Mouse (Mus musculus) lung, postnatal 36 days (tissue): ENCODE results near the gene Lyzl4.
A peak's percentile ranks its signal among the peaks of the same experiment; 100 is the strongest.

ENCODE experiments used
- DNase-seq: peaks from one replicate; pipeline ENCODE4 v3.0.0; 2022; ENCODE audit warnings: mixed read lengths

The Lyzl4 gene

GRCm38 (mm10) chr9:121644855-121645254, 3.0 kb upstream of the Lyzl4 start:
- peak; percentile 16 for DNase-seq

GRCm38 (mm10) chr9:121642401-121643181, 695 bp upstream of the Lyzl4 start, which contains the start of gene Vipr1:
TSS of gene Vipr1 (plus strand) at chr9:121642716.
- peak; percentile 83 for DNase-seq

- peak; percentile 41 for DNase-seq
These were observed 521 bp downstream of the Lyzl4 start for GRCm38 (mm10) chr9:121641235-121641915.

DNA sequence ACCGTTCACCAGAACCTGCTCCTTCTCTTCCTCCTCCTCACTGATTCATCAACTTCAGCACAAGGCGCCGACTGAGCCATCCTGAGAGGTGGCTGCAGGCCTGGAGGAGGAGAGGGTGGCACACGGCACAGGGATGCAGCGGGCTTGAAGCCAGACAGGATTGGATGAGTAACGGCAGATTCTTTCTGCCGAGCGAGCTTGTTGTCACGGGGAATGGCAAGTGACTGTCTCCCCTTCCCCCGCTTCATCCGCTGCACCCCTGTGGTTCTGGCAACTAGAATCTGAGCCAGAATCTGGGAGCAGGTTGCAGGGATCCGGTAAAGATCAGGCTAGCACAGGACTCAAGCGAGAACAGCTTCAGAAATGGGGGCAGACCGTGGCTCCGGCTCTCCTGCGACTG, 2.1 kb downstream of the Lyzl4 start:
- no peak for DNase-seq

DNA sequence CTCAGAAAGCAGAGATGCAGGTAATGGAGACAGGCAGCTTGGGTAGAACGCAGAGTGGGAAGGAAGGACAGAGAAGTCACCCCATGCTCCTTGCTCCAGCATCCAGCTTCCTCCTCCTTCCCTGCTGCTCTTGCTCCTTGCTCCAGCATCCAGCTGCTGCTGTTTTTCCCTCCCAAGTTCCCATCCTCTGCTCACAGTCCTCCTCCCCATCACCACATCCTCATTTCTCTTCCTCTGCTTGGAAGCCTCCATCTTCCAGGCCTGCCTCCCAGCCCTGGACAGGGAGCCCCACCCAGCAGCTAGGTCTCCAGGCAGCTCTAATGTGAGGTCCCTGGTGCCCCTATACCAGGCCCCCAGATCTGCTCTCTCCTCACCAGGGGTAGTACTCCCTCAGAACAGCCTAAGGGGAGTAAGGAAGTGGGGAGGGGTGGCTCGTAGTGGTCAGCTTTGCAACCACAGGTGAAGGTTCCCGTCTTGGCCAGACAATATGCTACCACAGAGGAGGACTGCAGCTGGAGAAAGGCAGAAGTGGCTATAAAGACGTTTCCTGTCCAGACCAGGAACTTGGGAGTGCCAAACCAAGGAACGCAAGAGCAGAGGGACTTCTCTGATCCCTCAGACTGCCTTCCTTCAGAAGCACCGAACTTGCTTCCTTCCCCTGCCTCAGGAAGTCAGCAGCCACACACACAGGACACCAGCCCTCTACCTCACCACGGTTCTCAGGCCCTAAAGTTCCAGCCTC, 5.9 kb downstream of the Lyzl4 start:
- peak; percentile 39 for DNase-seq

GRCm38 (mm10) chr9:121633306-121633705, 8.6 kb downstream of the Lyzl4 start:
- peak; percentile 56 for DNase-seq

GRCm38 (mm10) chr9:121632891-121633290, 9.0 kb downstream of the Lyzl4 start:
- no peak for DNase-seq

GRCm38 (mm10) chr9:121631946-121632345, 9.9 kb downstream of the Lyzl4 start:
- peak; percentile 71 for DNase-seq

GRCm38 (mm10) chr9:121630627-121631026, 11.3 kb downstream of the Lyzl4 start:
- DNase-seq = no peak

- DNase-seq = no peak
These were observed 17.0 kb downstream of the Lyzl4 start for GRCm38 (mm10) chr9:121624920-121625319.

- no peak for DNase-seq
These were observed 18.7 kb downstream of the Lyzl4 start for GRCm38 (mm10) chr9:121623235-121623634.

DNA sequence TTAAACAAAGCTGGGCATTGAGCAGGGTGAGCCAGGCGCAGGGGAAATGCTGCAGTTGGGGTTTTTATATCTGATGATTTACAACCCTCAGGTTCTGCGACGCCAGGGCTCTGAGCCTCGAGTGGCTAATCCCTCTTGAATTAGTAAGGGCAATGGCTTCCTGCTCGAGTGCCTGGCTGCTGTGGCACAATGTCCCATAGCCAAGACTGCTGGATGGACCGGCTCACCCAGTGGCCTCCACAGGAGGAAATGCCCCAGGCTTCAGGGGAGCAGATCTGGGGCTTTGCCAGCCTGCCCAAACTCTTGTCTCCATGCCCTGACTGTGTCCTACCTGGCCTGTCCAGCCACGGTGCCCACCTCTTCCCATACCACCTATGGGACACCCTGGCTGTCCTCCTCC, 22.5 kb downstream of the Lyzl4 start:
- peak; percentile 29 for DNase-seq

DNA sequence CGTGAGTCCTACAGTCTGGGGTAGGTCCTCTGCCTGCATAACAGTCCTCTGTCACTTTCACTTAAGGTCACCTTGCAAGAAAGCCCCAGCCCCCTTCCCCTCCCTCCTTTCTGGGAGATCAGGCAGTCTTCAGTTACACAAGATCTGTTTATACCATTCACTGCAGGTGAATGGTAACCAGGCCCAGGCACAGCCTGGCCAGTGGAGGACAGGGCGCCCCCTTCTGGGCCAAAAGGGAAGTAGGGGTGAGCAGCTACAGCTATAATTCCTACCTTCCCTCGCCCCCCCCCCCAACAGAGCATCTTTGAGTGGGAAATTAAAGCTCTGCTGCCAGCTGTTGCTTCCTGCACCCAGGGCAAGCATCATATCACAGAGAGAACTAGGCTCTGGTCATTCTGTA, 25.4 kb downstream of the Lyzl4 start:
- peak; percentile 42 for DNase-seq

DNA sequence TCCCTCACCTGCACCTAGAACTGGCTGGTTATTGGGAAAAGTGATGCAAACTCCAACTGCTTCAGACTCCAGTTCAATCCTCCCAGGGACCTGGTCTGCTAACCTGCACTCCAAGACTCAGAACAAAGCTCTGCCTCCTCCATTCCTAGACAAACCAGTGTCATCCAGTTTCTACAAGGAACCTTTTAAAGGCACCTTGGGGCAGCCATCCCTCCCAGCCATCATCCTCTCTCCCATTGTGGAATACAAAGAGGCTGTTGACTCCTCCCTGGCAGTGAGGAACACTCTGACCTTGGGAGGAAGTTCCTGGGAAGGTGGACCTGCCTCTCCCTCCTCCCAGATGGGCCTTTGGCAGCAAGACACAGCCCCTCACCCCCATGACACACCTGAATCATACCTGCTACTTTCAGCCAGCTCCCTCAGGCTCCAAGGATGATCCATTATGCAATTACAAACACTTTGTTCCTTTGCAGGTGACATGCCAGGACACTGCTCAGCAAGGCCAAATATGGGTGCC, 27.6 kb downstream of the Lyzl4 start:
- no peak for DNase-seq

- no peak for DNase-seq
These were observed 28.7 kb downstream of the Lyzl4 start for GRCm38 (mm10) chr9:121613192-121613591.

DNA sequence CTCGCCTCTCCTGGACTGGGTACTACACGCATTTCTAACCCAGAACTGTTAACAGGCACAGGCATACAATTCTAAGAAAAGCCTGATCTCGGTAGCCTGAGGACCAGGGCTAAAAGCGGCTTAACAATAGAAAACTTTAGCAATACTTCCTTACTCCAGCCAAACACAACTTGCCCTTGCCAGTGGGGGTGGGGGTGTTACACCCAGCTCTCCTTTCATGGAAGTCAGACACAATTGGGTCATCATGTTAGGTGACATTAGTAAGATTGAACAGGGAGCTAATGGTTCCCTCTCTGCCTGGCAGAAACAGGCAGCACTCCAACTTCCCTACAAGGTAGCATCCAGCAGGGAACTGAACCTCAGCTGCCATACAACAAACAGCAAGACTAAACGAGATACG, 32.5 kb downstream of the Lyzl4 start:
- DNase-seq = no peak

GRCm38 (mm10) chr9:121606498-121607096, 35.3 kb downstream of the Lyzl4 start:
- no peak for DNase-seq

DNA sequence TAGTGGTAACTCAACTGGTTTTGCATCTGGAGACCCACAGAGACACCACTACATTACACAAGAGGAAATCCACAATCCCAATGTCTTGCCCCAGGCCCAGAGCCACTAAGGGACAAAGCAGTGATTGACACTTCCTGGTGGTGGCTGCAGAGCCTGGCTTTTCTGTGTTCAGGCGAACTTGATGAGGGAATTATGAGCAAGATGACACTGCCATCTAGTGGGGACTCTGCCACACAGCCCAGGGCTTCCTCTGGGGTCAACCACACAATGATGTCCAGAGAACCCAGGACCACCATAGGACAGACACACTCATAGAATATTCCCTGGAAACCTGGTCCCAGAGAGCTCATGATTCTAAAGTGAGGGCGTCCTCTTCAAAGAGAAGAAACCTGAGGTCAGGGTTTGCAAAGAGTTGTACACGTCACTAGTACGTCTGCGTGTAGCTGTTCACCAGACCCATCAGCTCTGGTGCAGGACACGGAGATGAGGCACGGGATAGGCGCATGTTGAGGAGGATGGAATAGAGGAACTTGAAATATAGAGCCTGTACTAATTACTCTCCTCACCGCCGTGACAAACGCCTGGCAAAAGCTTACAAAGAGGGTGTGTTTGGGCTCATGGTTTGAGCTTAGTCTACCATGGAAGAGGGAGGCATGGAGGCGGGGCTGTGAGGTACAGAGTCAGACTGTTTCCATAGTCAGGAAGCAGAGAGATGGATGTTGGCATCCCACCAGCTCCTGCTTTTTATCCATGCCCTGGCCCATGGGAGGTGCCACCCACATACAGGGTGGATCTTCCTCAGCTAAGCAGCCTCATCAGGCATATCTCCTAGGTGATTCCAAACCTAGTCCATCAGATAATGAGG, 36.2 kb downstream of the Lyzl4 start:
- peak; percentile 86 for DNase-seq

DNA sequence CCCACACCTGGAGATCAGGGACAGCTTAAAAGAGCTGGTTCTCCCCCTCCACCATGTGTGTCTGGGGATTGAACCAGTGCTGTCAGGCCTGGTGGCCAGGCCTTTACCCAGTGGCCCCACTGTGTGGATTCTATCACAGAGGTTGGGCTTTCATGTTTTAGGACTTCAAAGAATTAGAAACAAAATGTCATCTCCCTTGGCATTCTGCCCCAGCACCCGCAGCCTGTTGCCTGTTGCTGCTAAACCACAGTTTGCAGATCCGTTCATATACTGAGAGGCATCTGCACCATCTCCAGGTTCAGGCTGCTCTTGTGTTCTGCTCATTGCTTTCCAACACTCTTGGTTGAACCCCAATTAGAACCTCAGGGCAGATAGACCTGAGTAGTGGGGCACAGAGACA, 39.5 kb downstream of the Lyzl4 start:
- no peak for DNase-seq

GRCm38 (mm10) chr9:121600861-121601427, 41.0 kb downstream of the Lyzl4 start:
- DNase-seq = no peak

DNA sequence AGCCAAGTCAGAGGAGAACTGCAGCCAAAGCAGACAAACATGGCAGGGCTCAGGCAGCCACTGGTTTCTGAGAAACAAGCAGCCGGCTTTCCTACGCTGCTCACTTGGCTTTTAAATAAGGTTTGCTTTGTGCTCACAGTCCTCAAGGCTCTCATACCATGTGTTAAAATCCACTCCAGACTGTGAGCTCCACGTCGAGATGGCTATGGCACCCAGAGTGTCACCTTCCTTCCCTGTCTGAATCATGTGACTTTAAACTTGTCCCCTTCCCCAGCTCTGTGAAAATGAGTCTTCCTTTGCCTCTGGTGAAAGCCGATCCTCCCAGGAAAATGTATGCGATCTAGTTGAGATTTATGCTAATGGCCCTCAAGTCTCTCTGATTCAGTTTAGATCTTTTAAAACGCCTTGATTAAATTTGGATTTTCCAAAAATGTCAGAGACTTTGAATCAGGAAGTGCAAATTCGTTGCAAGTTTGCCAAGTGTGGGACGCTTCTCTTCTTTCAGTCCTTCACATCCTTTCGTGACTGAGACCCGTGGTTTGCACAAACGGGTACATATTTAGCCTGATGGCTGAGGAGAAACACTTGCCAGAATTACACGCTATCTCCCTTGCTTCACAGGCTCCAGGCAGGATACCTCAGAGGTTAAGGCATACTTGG, 41.6 kb downstream of the Lyzl4 start:
- no peak for DNase-seq
